Mouse (Mus musculus): ENCODE results near the gene Eno2. TPM values are rescaled to one million over a fixed set of nuclear protein-coding genes. Genes with fewer than 3 reads are reported as not detected.

The Eno2 gene
- polyA plus RNA-seq (2014; fragmentation: Illumina TruSeq; extraction: RNeasy Lipid Tissue Mini Kit (QIAGEN cat#74804); ENCODE audit: low read depth, low replicate concordance) = not detected

DNA sequence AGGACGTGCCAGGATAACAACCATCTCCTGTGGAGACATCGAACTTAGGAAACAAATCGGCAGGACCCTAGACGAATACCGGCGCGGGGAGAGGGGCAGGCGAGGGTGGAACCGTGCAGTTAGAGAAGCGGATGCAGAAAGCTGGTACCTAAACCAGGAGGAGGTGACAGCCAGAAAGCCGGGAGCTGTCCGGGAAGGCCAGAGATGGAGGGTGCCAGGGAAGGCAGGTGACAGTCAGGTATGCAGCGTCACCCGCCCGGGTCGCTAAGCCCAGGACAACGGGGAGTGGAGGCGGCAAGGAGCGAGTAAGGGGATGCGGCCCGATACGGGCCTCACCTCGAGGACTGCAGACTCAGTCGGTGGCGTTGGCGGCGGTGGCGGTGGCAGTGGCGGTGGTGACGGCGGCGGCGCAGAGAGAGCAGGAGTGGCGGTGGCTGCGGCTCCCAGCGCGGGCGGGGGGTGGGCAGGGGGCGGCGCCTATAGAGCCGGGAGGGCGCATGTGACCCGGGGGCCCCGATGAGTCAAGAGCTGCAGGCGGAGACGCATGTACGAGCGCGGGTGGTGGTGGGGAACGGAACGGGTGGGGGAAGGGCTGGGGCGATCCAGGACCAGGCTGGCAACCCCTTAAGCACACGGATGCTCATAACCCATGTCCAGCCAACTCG, at the start of gene Eno2:
TSS of gene Eno2 (minus strand) at position 573 of the 665 bp plus-strand sequence.

DNA sequence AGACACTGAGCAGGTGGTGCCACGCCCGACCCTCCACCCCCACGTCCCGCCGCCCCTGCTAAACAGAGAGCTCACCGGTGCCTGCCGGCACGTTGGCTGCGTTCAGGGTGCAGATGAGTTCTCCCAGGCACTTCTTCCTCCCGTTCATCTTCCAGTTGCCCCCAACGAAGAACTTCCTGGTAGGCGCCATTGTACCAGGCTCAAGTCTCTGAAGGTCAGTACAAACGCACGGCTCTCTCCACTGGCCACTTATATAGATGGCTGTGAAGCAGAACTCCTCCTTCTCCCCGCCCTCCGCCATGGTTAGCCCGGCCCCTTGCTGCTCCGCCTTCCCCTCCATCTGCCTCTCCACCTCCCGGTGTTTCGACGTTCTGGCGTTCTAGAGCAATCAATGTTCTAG, 44.5 kb upstream of the Eno2 start, which contains the start of gene Tpi1:
TSS of gene Tpi1 (minus strand) at position 364 of the 400 bp plus-strand sequence.

DNA sequence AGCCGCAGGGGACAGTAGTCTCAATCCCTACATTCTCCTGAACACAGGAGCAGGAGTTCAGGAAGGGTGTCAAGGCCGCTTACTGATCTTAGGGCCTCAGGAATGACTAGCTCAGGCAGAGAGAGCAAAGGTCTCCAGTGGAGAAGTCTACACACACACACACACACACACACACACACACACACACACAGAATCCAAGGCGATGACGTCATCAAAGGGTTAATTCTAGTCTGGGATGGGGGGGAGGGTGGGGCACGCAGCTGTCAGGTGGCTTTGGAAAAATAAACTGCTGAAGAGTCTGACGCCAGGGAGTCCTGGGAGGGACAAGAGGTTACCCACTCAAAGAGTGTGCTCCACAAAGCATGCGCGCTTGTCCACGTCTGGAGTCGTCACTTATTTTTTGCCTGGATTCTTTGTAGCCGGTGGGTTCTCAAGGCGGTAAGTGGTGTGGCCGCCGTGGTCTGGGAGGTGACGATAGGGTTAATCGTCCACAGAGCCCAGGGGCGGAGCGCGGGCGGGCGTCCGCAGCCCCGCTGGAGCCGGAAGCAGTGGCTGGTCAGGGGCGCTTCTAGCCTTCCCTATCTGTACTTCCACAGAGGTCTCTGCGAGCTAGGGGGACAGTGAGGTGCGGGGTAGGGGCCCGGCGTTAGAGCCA, 39.0 kb upstream of the Eno2 start, which contains the start of gene Spsb2:
TSS of gene Spsb2 (plus strand) at position 304 of the 655 bp plus-strand sequence.

DNA sequence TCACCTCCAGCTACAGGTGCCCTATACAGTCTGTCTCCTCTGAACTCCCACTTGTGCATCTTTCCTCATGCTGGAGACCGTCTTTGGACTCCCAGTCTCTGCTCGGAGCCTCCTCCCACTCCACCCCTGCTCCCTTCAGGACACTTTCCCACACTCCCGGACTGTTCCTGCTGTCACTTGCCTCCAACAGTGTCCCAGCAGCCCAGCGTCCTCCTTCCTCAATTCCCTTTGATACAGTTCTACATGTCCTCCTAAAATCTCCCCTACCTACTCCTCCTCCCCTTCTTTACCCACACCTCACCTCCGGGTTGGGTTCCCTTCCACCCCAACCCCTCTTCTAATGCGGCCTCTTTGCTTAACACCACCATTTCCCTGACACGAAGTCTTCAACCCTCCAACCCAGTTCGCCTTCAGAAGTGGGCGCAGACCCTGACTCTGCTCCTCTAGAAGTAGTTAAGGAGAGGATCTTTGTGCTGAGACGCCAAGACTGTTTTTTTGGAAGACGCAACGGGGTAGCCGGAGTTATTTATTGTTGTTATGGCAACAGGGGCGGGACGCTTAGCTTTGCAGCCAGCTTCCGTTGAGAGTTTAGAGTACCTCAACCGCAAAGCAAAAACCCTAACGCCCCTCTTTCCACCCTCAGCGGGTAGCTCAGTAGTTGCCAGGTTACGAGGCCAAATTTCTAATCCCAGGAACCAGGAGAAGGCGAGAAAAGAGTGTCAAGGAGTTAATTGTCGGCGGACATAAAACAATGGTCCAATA, 9.9 kb upstream of the Eno2 start, which contains the start of gene Lrrc23:
TSS of gene Lrrc23 (minus strand) at position 506 of the 762 bp plus-strand sequence.

DNA sequence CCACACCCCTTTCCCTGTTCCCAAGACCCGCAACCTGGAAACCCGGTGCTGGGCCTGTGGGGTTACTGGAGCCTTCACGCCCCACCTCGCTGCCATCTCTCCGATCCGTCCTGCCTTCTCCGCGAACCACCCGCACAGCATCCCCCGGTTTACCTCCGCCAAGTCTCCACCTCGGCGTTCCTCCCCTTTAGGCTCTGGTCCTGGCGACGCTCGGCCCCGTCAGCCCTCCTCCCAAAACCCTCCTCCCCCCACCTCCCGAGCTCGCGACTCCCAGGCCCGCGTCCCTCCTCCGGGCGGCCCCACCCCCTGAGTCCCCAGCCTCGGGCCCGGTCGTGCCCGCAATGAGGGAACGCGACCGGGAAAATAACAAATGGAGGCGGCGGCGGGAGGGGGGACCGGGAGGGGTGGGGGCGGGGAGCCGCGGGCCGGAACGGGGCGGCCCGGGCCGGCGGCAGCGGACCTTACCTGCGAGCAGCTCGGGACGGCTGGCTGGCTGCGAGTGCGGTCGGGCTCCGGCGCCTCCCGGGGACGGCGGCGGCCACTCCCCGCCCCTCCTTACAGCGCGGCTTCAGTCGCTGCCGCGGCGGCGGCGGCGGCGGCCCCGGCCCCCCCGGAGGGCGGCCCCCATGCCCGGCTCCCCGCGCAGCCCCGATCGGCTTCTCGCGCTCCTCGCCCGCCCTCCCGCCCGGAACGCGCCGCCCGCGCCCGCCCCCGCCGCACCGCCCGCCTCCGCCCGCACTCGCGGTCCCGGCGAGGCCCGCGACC, 13.5 kb downstream of the Eno2 start, which contains the start of the genes Gm45234 and Atn1:
TSS of gene Gm45234 (minus strand) at position 191 of the 765 bp plus-strand sequence.
TSS of gene Atn1 (minus strand) at position 694 of the 765 bp plus-strand sequence.

DNA sequence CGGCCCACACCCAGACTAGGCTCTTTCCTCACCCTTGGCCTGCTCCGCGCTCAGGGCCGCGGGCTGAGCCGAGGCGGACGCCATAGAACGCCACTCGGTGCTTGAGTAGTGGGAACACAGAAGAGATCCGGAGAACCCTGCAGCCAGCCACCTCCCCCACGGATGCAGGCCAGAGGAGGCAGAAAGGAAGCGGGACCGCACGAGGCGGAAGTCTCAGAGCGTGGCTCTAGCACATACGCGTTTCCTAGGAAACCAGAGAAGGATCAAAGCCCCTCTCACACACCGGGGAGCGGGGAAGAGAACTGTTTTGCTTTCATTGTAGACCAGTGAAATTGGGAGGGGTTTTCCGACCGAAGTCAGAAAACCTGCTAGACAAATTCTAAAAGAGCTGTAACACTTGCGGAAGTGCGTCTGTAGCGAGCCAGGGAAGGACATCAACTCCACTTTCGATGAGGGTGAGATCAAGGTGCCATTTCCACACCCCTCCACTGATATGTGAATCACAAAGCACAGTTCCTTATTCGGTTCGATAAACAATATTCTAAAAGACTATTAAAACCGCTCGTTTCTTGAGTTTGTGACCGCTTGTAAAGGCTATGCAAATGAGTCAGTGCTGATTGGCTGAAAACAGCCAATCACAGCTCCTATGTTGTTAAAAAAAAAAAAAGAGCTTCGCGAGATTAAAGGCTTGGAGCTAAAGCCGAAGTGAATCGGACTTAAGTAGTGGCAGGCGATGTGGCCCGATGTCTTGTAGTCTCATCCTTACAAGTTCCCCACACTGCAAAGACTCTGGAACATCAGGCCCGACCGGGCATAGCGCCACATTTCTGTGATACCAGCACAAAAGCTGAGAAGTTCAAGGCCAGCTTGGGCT, 28.3 kb downstream of the Eno2 start, which contains the start of gene Grcc10:
TSS of gene Grcc10 (minus strand) at position 487 of the 874 bp plus-strand sequence.

DNA sequence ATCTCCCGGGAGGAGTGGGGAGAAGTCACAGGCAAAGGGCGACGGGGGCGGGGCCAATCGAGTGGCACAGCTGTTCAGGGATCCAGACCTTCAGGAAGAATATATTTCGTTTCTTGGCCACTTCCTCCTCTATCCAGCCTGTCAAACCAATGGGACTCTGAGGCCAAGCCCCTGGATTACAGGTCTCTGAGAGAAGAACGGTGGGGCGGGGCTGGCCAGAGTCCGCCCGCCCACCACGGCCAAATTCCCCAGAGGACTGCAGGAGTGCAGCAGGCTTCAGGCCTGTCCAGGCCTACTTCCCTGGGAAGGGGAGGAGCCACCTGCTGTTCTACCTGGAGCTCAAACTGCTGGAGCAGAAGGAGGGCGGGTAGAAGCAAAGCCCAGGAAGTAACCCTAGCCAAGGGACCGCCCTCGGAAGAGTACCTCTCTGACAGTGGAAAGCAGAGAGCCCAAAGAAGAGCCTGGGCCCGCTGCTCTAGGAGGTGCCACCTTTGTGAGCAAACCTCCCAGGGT, 30.9 kb downstream of the Eno2 start, which contains the start of gene Ptpn6:
TSS of gene Ptpn6 (minus strand) at position 204 of the 513 bp plus-strand sequence.

DNA sequence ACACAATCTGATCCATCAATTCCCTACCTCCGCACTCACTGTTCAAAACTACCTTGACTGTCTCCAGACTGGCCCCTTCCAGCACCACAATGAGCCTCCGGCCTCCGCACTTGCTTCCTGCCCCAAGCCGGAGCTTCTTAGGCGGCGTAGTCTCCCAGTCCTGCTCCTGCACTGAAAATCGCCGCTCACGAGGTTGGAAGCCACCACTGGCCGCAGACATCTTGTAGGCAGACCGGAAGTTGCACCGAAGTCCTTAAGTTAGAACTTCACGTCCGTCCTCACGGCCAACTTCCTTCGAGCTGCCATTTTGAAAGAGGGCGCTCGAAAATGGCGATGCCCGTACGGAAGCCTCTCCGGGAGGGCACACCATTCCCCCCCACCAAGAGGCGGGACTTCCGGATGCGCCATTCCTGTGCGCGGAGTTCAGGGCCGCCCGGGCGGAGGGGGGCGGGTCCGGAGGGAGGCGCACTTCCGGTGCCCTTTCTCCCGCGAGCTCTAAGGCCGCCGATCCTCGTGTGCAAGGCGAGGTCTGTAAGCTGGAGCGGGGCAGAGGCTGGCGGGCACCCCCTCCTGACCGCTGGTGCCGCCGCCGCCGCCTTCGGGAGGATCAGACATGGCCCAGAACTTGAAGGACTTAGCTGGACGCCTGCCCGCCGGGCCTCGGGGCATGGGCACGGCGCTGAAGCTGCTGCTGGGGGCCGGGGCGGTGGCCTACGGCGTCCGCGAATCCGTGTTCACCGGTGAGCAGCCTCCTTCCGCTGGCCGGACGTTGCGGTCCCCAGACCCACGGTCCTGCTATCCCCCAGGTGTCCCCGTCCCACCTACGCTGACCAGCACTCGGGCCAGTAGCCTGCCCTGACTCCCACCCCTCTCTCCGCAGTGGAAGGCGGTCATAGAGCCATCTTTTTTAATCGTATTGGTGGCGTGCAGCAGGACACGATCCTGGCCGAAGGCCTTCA, 57.4 kb downstream of the Eno2 start, which contains the start of the genes Emg1 and Phb2:
TSS of gene Emg1 (minus strand) at position 355 of the 959 bp plus-strand sequence.
TSS of gene Phb2 (plus strand) at position 513 of the 959 bp plus-strand sequence.

Other genes with a start within 250 kb of the Eno2 start
- 437 TPM for gene C1s1, start 227.3 kb downstream of the Eno2 start, polyA plus RNA-seq (2014; fragmentation: Illumina TruSeq; extraction: RNeasy Lipid Tissue Mini Kit (QIAGEN cat#74804); ENCODE audit: low read depth, low replicate concordance)
- gene C1rb, start 199.4 kb downstream of the Eno2 start, polyA plus RNA-seq (2014; fragmentation: Illumina TruSeq; extraction: RNeasy Lipid Tissue Mini Kit (QIAGEN cat#74804); ENCODE audit: low read depth, low replicate concordance) = not detected
- not detected for gene C1s2, start 133.6 kb downstream of the Eno2 start, polyA plus RNA-seq (2014; fragmentation: Illumina TruSeq; extraction: RNeasy Lipid Tissue Mini Kit (QIAGEN cat#74804); ENCODE audit: low read depth, low replicate concordance)
- 44.0 TPM for gene Lpcat3, start 106.6 kb downstream of the Eno2 start, polyA plus RNA-seq (2014; fragmentation: Illumina TruSeq; extraction: RNeasy Lipid Tissue Mini Kit (QIAGEN cat#74804); ENCODE audit: low read depth, low replicate concordance)
- gene Emg1, start 57.5 kb downstream of the Eno2 start, polyA plus RNA-seq (2014; fragmentation: Illumina TruSeq; extraction: RNeasy Lipid Tissue Mini Kit (QIAGEN cat#74804); ENCODE audit: low read depth, low replicate concordance) = 22.3 TPM
- 46.9 TPM for gene Phb2, start 57.3 kb downstream of the Eno2 start, polyA plus RNA-seq (2014; fragmentation: Illumina TruSeq; extraction: RNeasy Lipid Tissue Mini Kit (QIAGEN cat#74804); ENCODE audit: low read depth, low replicate concordance)
- gene Ptpn6, start 31.0 kb downstream of the Eno2 start, polyA plus RNA-seq (2014; fragmentation: Illumina TruSeq; extraction: RNeasy Lipid Tissue Mini Kit (QIAGEN cat#74804); ENCODE audit: low read depth, low replicate concordance) = 3.8 TPM
- gene Grcc10, start 28.3 kb downstream of the Eno2 start, polyA plus RNA-seq (2014; fragmentation: Illumina TruSeq; extraction: RNeasy Lipid Tissue Mini Kit (QIAGEN cat#74804); ENCODE audit: low read depth, low replicate concordance) = 7.5 TPM
- not detected for gene Gm45234, start 13.7 kb downstream of the Eno2 start, polyA plus RNA-seq (2014; fragmentation: Illumina TruSeq; extraction: RNeasy Lipid Tissue Mini Kit (QIAGEN cat#74804); ENCODE audit: low read depth, low replicate concordance)
- 0.56 TPM for gene Atn1, start 13.1 kb downstream of the Eno2 start, polyA plus RNA-seq (2014; fragmentation: Illumina TruSeq; extraction: RNeasy Lipid Tissue Mini Kit (QIAGEN cat#74804); ENCODE audit: low read depth, low replicate concordance)
- gene Lrrc23, start 10.1 kb upstream of the Eno2 start, polyA plus RNA-seq (2014; fragmentation: Illumina TruSeq; extraction: RNeasy Lipid Tissue Mini Kit (QIAGEN cat#74804); ENCODE audit: low read depth, low replicate concordance) = not detected
- gene Spsb2, start 39.0 kb upstream of the Eno2 start, polyA plus RNA-seq (2014; fragmentation: Illumina TruSeq; extraction: RNeasy Lipid Tissue Mini Kit (QIAGEN cat#74804); ENCODE audit: low read depth, low replicate concordance) = not detected
- 50.1 TPM for gene Tpi1, start 44.6 kb upstream of the Eno2 start, polyA plus RNA-seq (2014; fragmentation: Illumina TruSeq; extraction: RNeasy Lipid Tissue Mini Kit (QIAGEN cat#74804); ENCODE audit: low read depth, low replicate concordance)
- 12.3 TPM for gene Usp5, start 59.8 kb upstream of the Eno2 start, polyA plus RNA-seq (2014; fragmentation: Illumina TruSeq; extraction: RNeasy Lipid Tissue Mini Kit (QIAGEN cat#74804); ENCODE audit: low read depth, low replicate concordance)
- 0.90 TPM for gene Cdca3, start 59.9 kb upstream of the Eno2 start, polyA plus RNA-seq (2014; fragmentation: Illumina TruSeq; extraction: RNeasy Lipid Tissue Mini Kit (QIAGEN cat#74804); ENCODE audit: low read depth, low replicate concordance)
- not detected for gene Gnb3, start 70.6 kb upstream of the Eno2 start, polyA plus RNA-seq (2014; fragmentation: Illumina TruSeq; extraction: RNeasy Lipid Tissue Mini Kit (QIAGEN cat#74804); ENCODE audit: low read depth, low replicate concordance)
- gene P3h3, start 88.1 kb upstream of the Eno2 start, polyA plus RNA-seq (2014; fragmentation: Illumina TruSeq; extraction: RNeasy Lipid Tissue Mini Kit (QIAGEN cat#74804); ENCODE audit: low read depth, low replicate concordance) = not detected
- not detected for gene Gpr162, start 94.3 kb upstream of the Eno2 start, polyA plus RNA-seq (2014; fragmentation: Illumina TruSeq; extraction: RNeasy Lipid Tissue Mini Kit (QIAGEN cat#74804); ENCODE audit: low read depth, low replicate concordance)
- gene Cd4, start 118.5 kb upstream of the Eno2 start, polyA plus RNA-seq (2014; fragmentation: Illumina TruSeq; extraction: RNeasy Lipid Tissue Mini Kit (QIAGEN cat#74804); ENCODE audit: low read depth, low replicate concordance) = 0.16 TPM
- gene Lag3, start 142.0 kb upstream of the Eno2 start, polyA plus RNA-seq (2014; fragmentation: Illumina TruSeq; extraction: RNeasy Lipid Tissue Mini Kit (QIAGEN cat#74804); ENCODE audit: low read depth, low replicate concordance) = not detected
- 344 TPM for gene Ptms, start 150.4 kb upstream of the Eno2 start, polyA plus RNA-seq (2014; fragmentation: Illumina TruSeq; extraction: RNeasy Lipid Tissue Mini Kit (QIAGEN cat#74804); ENCODE audit: low read depth, low replicate concordance)
- gene Mlf2, start 161.7 kb upstream of the Eno2 start, polyA plus RNA-seq (2014; fragmentation: Illumina TruSeq; extraction: RNeasy Lipid Tissue Mini Kit (QIAGEN cat#74804); ENCODE audit: low read depth, low replicate concordance) = 16.7 TPM
- 16.8 TPM for gene Cops7a, start 195.9 kb upstream of the Eno2 start, polyA plus RNA-seq (2014; fragmentation: Illumina TruSeq; extraction: RNeasy Lipid Tissue Mini Kit (QIAGEN cat#74804); ENCODE audit: low read depth, low replicate concordance)
- gene Pianp, start 227.0 kb upstream of the Eno2 start, polyA plus RNA-seq (2014; fragmentation: Illumina TruSeq; extraction: RNeasy Lipid Tissue Mini Kit (QIAGEN cat#74804); ENCODE audit: low read depth, low replicate concordance) = not detected
- 11.4 TPM for gene Zfp384, start 239.5 kb upstream of the Eno2 start, polyA plus RNA-seq (2014; fragmentation: Illumina TruSeq; extraction: RNeasy Lipid Tissue Mini Kit (QIAGEN cat#74804); ENCODE audit: low read depth, low replicate concordance)